Mouse (Mus musculus) thymus, adult 2 months (tissue): ENCODE measurements around the gene Acot7.

Experiments
- CTCF ChIP-seq: fragments of 200-500 bp; IDR thresholded peaks from 2 replicates; pipeline ENCODE4 v1.5.1; 2012; ENCODE audit warnings: mild to moderate bottlenecking, control low read depth, low read length, moderate library complexity, borderline replicate concordance; ENCODE audit not compliant: control insufficient read depth, poor library complexity, insufficient read depth; ENCODE audit errors: extremely low read depth
- POLR2A ChIP-seq: fragments of 200-500 bp; IDR thresholded peaks from 2 replicates; pipeline ENCODE4 v1.6.1; 2012; ENCODE audit warnings: mild to moderate bottlenecking, low read length, control low read depth, moderate library complexity; ENCODE audit not compliant: control insufficient read depth, poor library complexity, insufficient read depth; ENCODE audit errors: extremely low read depth

- TF ChIP-seq CTCF (no peak), POLR2A (no peak)
Measured at GRCm38 (mm10) chr4:152243969-152244368, 66.0 kb downstream of the Acot7 start.
